Mouse (Mus musculus) liver, embryonic 14.5 days (tissue): ENCODE results near the gene Tmem59l. TPM values are rescaled to one million over a fixed set of nuclear protein-coding genes. Genes with fewer than 3 reads are reported as not detected.

Experiments
- ATAC-seq: fragments of 200-750 bp; cut with Nextera tagmentation; 2 replicates; pipeline ENCODE4 v1.8.0; 2017; ENCODE audit warnings: moderate number of reproducible peaks, mild to moderate bottlenecking, moderate library complexity; ENCODE audit not compliant: insufficient read depth
- DNase-seq, 3 experiments: peaks; one replicate each; pipeline ENCODE4 v3.0.0-alpha.2; 2012 to 2013; ENCODE audit warnings: low read depth in 3 of 3, low spot score in 3 of 3
- H3K27ac ChIP-seq: fragments of 300-500 bp; sonication (generic); 2 replicates; pipeline ENCODE4 v1.5.1; 2014; ENCODE audit warnings: moderate library complexity, mild to moderate bottlenecking, control low read depth, inconsistent platforms
- H3K27me3 ChIP-seq: fragments of 300-500 bp; sonication (generic); 2 replicates; pipeline ENCODE4 v1.6.1; 2014; ENCODE audit warnings: mild to moderate bottlenecking, low read length, moderate library complexity; ENCODE audit not compliant: control insufficient read depth, insufficient read depth
- H3K36me3 ChIP-seq: fragments of 300-500 bp; sonication (generic); replicated peaks from 2 replicates; pipeline ENCODE4 v1.6.1; 2014; ENCODE audit warnings: low read depth; ENCODE audit not compliant: control insufficient read depth, insufficient read depth
- H3K4me1 ChIP-seq, 2 experiments: fragments of 200-500 bp in 1 of 2; fragments of 300-500 bp in 1 of 2; sonication (generic) in 1 of 2; replicated peaks; 2 replicates each; pipeline ENCODE4 v1.6.1; 2012 to 2014; ENCODE audit warnings: antibody characterized with exemption in 1 of 2, inconsistent platforms in 1 of 2, low read length in 1 of 2; ENCODE audit not compliant: control insufficient read depth in 2 of 2, insufficient read depth in 2 of 2
- H3K4me2 ChIP-seq: fragments of 300-500 bp; sonication (generic); 2 replicates; pipeline ENCODE4 v1.6.1; 2014; ENCODE audit warnings: low read depth, mild to moderate bottlenecking, control low read depth, moderate library complexity
- H3K4me3 ChIP-seq, 2 experiments: fragments of 200-500 bp in 1 of 2; fragments of 300-500 bp in 1 of 2; sonication (generic) in 1 of 2; 2 replicates each; pipeline ENCODE4 v1.5.1; 2012 to 2014; ENCODE audit warnings: low read depth in 2 of 2, low read length in 2 of 2, mild to moderate bottlenecking in 2 of 2, control low read depth in 1 of 2, inconsistent platforms in 1 of 2, moderate library complexity in 1 of 2; ENCODE audit not compliant: insufficient read depth in 1 of 2
- H3K9ac ChIP-seq: fragments of 300-500 bp; sonication (generic); replicated peaks from 2 replicates; pipeline ENCODE4 v1.6.1; 2014; ENCODE audit warnings: mild to moderate bottlenecking, control low read depth, moderate library complexity
- H3K9me3 ChIP-seq: fragments of 300-500 bp; sonication (generic); 2 replicates; pipeline ENCODE4 v1.6.1; 2016; ENCODE audit warnings: low read length, mixed read lengths; ENCODE audit not compliant: control insufficient read depth
- CTCF ChIP-seq: IDR thresholded peaks from 2 replicates; pipeline ENCODE4 v1.5.1; 2016; ENCODE audit warnings: antibody characterized with exemption, low read depth, control low read depth
- EP300 ChIP-seq: IDR thresholded peaks from 2 replicates; pipeline ENCODE4 v1.6.1; 2016; ENCODE audit warnings: antibody characterized with exemption, low read depth
- WGBS: fragments of 180-500 bp; shearing (Covaris S2); extraction: QIAGEN DNeasy Blood & Tissue Kit; methylation state at CpG from one replicate; pipeline ENCODE4 v1.1.7; 2014; ENCODE audit not compliant: insufficient replicate concordance; 5-methylcytosine and 5-hydroxymethylcytosine counted together
- polyA plus RNA-seq, 2 experiments: library from polyadenylated mRNA; depleted of rRNA in 1 of 2; stranded (reverse) in 1 of 2; unstranded in 1 of 2; fragments of >200 nt; fragmentation: Nextera tagmentation in 1 of 2; extraction: Ambion mirVana in 1 of 2; gene quantifications; 2 replicates each; pipeline versions ENCODE4 v1.2.1 to v1.2.3; 2012 to 2014

Tmem59l gene
- polyA plus RNA-seq (2012; rRNA removed) (0.03 and 0.09 TPM in 2 replicates), polyA plus RNA-seq (2014; fragmentation: Nextera tagmentation; extraction: Ambion mirVana) (not detected in 2 replicates)

GRCm38 (mm10) chr8:70486941-70487520 lies at the start of gene Tmem59l:
Tmem59l (minus strand) TSS chr8:70487358.
- TF ChIP-seq CTCF (no peak), EP300 (no peak)
- no peaks in the 10 kb centered on the region for H3K36me3 ChIP-seq
- peak within 1 kb of the TSS in 1 of 2 experiments; percentile 31; a peak in 1 of 4 replicates for H3K4me3 ChIP-seq
- 15% methylated on average over 33 of the region's 33 CpGs for WGBS
- H3K4me1 ChIP-seq: 0 out of 4 replicates have a peak, but pooled peaks cover 0 to 2% of the 10 kb centered on the region in 2 experiments
- H3K27ac ChIP-seq: no peak within 1 kb of the TSS
- H3K9me3 ChIP-seq: no peaks in the 10 kb centered on the region
- no peak for ATAC-seq
- peak within 1 kb of the TSS; percentile 43 for H3K4me2 ChIP-seq
- peaks cover 87% of the 10 kb centered on the region for H3K27me3 ChIP-seq
- DNase-seq: no peak
- H3K9ac ChIP-seq: no peak within 1 kb of the TSS

GRCm38 (mm10) chr8:70535701-70536100 lies 48.5 kb upstream of the Tmem59l start:
- Histone ChIP-seq H3K36me3 (peaks cover 33% of the 10 kb centered on the region), H3K4me2 (no peak overlapping the region), H3K4me1 (peaks cover 10 to 17% of the 10 kb centered on the region in 2 experiments), H3K27ac (no peak overlapping the region), H3K27me3 (no peaks in the 10 kb centered on the region), H3K9me3 (no peaks in the 10 kb centered on the region), H3K4me3 (no peak overlapping the region), H3K9ac (no peak overlapping the region)
- no peak for TF ChIP-seq EP300
- TF ChIP-seq CTCF: no peak
- no peak for ATAC-seq
- 80% methylated on average over 2 of the region's 2 CpGs for WGBS
- no peak for DNase-seq

- ATAC-seq (no peak), DNase-seq (no peak)
- TF ChIP-seq EP300 (no peak), CTCF (no peak)
- H3K4me2 ChIP-seq: no peak overlapping the region
- no peaks in the 10 kb centered on the region for H3K27me3 ChIP-seq
- H3K36me3 ChIP-seq: peaks cover 33% of the 10 kb centered on the region
- 84% methylated on average over 3 of the region's 3 CpGs for WGBS
- no peak overlapping the region for H3K9ac ChIP-seq
- H3K4me3 ChIP-seq: no peak overlapping the region
- peaks cover 5 to 12% of the 10 kb centered on the region in 2 experiments for H3K4me1 ChIP-seq
- H3K27ac ChIP-seq: no peak overlapping the region
- no peaks in the 10 kb centered on the region for H3K9me3 ChIP-seq
Observed at GRCm38 (mm10) chr8:70535221-70535620, 48.1 kb upstream of the Tmem59l start.

- TF ChIP-seq CTCF (no peak), EP300 (no peak)
- H3K36me3 ChIP-seq: peaks cover 33% of the 10 kb centered on the region
- H3K4me2 ChIP-seq: no peak overlapping the region
- H3K27me3 ChIP-seq: no peaks in the 10 kb centered on the region
- 83% methylated on average over 12 of the region's 12 CpGs for WGBS
- H3K27ac ChIP-seq: no peak overlapping the region
- peaks cover 11 to 16% of the 10 kb centered on the region in 2 experiments for H3K4me1 ChIP-seq
- no peaks in the 10 kb centered on the region for H3K9me3 ChIP-seq
- DNase-seq (no peak), ATAC-seq (no peak)
- H3K9ac ChIP-seq: no peak overlapping the region
- H3K4me3 ChIP-seq: no peak overlapping the region
Observed at GRCm38 (mm10) chr8:70534281-70534680, 47.1 kb upstream of the Tmem59l start.

GRCm38 (mm10) chr8:70530314-70530713 lies 43.2 kb upstream of the Tmem59l start:
- Histone ChIP-seq H3K27ac (no peak overlapping the region), H3K36me3 (peaks cover 31% of the 10 kb centered on the region), H3K4me1 (peaks cover 25 to 30% of the 10 kb centered on the region in 2 experiments), H3K27me3 (no peaks in the 10 kb centered on the region), H3K9me3 (no peaks in the 10 kb centered on the region), H3K4me3 (no peak overlapping the region; a peak in 1 of 4 replicates), H3K4me2 (peak overlapping the region; percentile 79; the same call in 1 of the 2 replicates), H3K9ac (no peak overlapping the region)
- 83% methylated on average over 2 of the region's 2 CpGs for WGBS
- TF ChIP-seq CTCF (peak; percentile 45), EP300 (no peak)
- no peak for ATAC-seq
- no peak for DNase-seq
